In the genomic region with DNA sequence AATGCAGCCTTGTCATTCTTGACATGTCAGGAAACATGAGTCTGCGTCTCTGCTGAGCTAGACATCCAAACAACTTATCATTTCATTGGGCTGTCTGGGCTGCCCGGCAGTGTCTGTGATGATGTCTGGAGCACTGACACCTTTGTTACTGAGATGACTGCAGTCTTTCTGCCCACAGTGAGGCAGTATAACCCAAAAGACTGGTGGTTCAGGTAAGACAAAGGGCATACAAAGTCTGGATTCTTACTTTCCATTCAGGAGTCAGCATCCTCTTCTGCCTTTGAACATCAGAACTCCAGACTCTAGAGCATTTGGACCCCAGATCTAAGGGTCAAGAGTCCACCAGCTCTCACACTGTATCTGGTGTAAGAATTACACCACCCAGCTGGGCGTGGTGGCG, we compare ENCODE assay signal across 13 mouse cellular contexts. TPM values are rescaled to one million over a fixed set of nuclear protein-coding genes. Genes with fewer than 3 reads are reported as not detected.
A peak's percentile ranks its signal among the peaks of the same experiment; 100 is the strongest.
DNase-seq lines count a peak whose midpoint lies in the region; ATAC-seq and TF ChIP-seq lines count a peak whose summit lies in the region.
"Had no signal": no experiment of that assay in that cellular context is flagged by ENCODE, and none has a peak within 500 bp of the region (broad histone marks: within the 10 kb centered on the region; RNA-seq: fewer than 3 reads in every experiment).

No protein-coding gene starts in this region.

- no peak overlapping the region for H3K4me2 ChIP-seq in kidney, postnatal 0 days (ENCODE audit: low read length)
- H3K4me2 ChIP-seq in hindbrain, embryonic 14.5 days (replicated peaks): no peak overlapping the region

- TF ChIP-seq CTCF in kidney, postnatal 0 days (IDR thresholded peaks at IDR 0.05; ENCODE audit: low read depth): peak; percentile 54

- no peak overlapping the region for H3K9ac ChIP-seq in kidney, postnatal 0 days (ENCODE audit: low read depth, low read length)
- H3K9ac ChIP-seq in hindbrain, embryonic 14.5 days: no peak overlapping the region

- no peak for ATAC-seq in kidney, postnatal 0 days (replicated peaks; ENCODE audit: low FRiP score, low read depth)
- ATAC-seq in neutrophil, adult 5-6 weeks (ENCODE audit: extremely low read depth, insufficient number of reproducible peaks, low FRiP score, poor library complexity, severe bottlenecking): 0 out of 2 replicates have a peak, but pooled peaks have one; percentile 13
- ATAC-seq in hindbrain, embryonic 14.5 days (ENCODE audit: low FRiP score): no peak

- intact Hi-C loops in left cerebral cortex, postnatal 36 days (cut with DNase I): no loop called here

- no peak overlapping the region for H3K4me3 ChIP-seq in kidney, postnatal 0 days (replicated peaks; ENCODE audit: low read depth, low read length)
- no peak overlapping the region for H3K4me3 ChIP-seq in hindbrain, embryonic 14.5 days (replicated peaks; ENCODE audit: low read length)

- no peaks in the 10 kb centered on the region for H3K4me1 ChIP-seq in kidney, postnatal 0 days (replicated peaks; ENCODE audit: insufficient read depth, low read length)
- no peaks in the 10 kb centered on the region for H3K4me1 ChIP-seq in hindbrain, embryonic 14.5 days (replicated peaks; ENCODE audit: control insufficient read depth, insufficient read depth, low read length)

- WGBS in kidney, postnatal 0 days: 78% methylated on average over 4 of the region's 4 CpGs
- WGBS in hindbrain, embryonic 14.5 days: 87% methylated on average over 4 of the region's 4 CpGs

- no peaks in the 10 kb centered on the region for H3K27me3 ChIP-seq in kidney, postnatal 0 days (ENCODE audit: insufficient read depth, low read length)
- H3K27me3 ChIP-seq in hindbrain, embryonic 14.5 days (ENCODE audit: control insufficient read depth, insufficient read depth, low read length): no peaks in the 10 kb centered on the region

- no peaks in the 10 kb centered on the region for H3K36me3 ChIP-seq in kidney, postnatal 0 days (ENCODE audit: insufficient read depth, low read length)
- H3K36me3 ChIP-seq in hindbrain, embryonic 14.5 days (replicated peaks; ENCODE audit: control insufficient read depth, insufficient read depth): peaks cover 7% of the 10 kb centered on the region; the same call in 1 of the 2 replicates

- no peaks in the 10 kb centered on the region for H3K9me3 ChIP-seq in kidney, postnatal 0 days (replicated peaks; ENCODE audit: low read length)
- H3K9me3 ChIP-seq in hindbrain, embryonic 14.5 days (ENCODE audit: control insufficient read depth, low read length): no peaks in the 10 kb centered on the region

- DNase-seq in kidney, postnatal 0 days (ENCODE audit: low spot score): peak; percentile 3
- DNase-seq in kidney, adult 18-20 months: no peak
- DNase-seq in CD4-positive, CD25-positive, alpha-beta regulatory T cell, adult 2 months (ENCODE audit: low read depth, low spot score): peak; percentile 72
- peak; percentile 15 for DNase-seq in ZHBTc4 (ENCODE audit: low read depth, low spot score)
- no peak for DNase-seq in left cerebral cortex, postnatal 36 days (ENCODE audit: low spot score in 2 of 2)
- no peak for DNase-seq in urinary bladder, adult 2 months (ENCODE audit: low spot score)
- DNase-seq in hindbrain, embryonic 14.5 days (ENCODE audit: low spot score): no peak
- DNase-seq: gastrocnemius, postnatal 36 days; spleen, adult 18-20 months had no signal

- H3K27ac ChIP-seq in kidney, postnatal 0 days: no peak overlapping the region
- H3K27ac ChIP-seq in hindbrain, embryonic 14.5 days: no peak overlapping the region

RNA-seq across cellular contexts. Expression of a gene that starts 27.5 kb away (rescaled TPM):
- 16.6 and 18.2 TPM in 2 replicates for polyA plus RNA-seq in kidney, postnatal 0 days (2015; fragmentation: Nextera tagmentation; extraction: Ambion mirVana)
- total RNA-seq in neutrophil, adult 5-6 weeks (2017): 0.74 and 1.6 TPM in 2 replicates
- 10 to 100 TPM; 15.4 to 23.8 TPM for total RNA-seq in left cerebral cortex, postnatal 36 days (2021)
- polyA plus RNA-seq in urinary bladder, adult 2 months (2012; rRNA removed): 12.5 and 16.4 TPM in 2 replicates
- polyA plus RNA-seq in hindbrain, embryonic 14.5 days (2014; fragmentation: Nextera tagmentation; extraction: Ambion mirVana): 17.9 and 18.3 TPM in 2 replicates

RNA-seq across cellular contexts. Expression of a gene that starts 39.8 kb away (rescaled TPM):
- polyA plus RNA-seq in kidney, postnatal 0 days (2015; fragmentation: Nextera tagmentation; extraction: Ambion mirVana): not detected in 2 replicates
- total RNA-seq in neutrophil, adult 5-6 weeks (2017): not detected in 2 replicates
- not detected for total RNA-seq in left cerebral cortex, postnatal 36 days (2021)
- not detected in 2 replicates for polyA plus RNA-seq in urinary bladder, adult 2 months (2012; rRNA removed)
- polyA plus RNA-seq in hindbrain, embryonic 14.5 days (2014; fragmentation: Nextera tagmentation; extraction: Ambion mirVana): not detected in 2 replicates
- total RNA-seq: gastrocnemius, postnatal 36 days; layer of hippocampus, postnatal 25 days had no signal
- polyA plus RNA-seq: hindbrain, embryonic 11.5 days; lung, embryonic 16.5 days had no signal

RNA-seq across cellular contexts. Expression of a gene that starts 45.6 kb away (rescaled TPM):
- polyA plus RNA-seq in kidney, postnatal 0 days (2015; fragmentation: Nextera tagmentation; extraction: Ambion mirVana): 13.9 and 14.0 TPM in 2 replicates
- 101 and 115 TPM in 2 replicates for total RNA-seq in neutrophil, adult 5-6 weeks (2017)
- 10 to 100 TPM; 48.8 to 70.1 TPM for total RNA-seq in left cerebral cortex, postnatal 36 days (2021)
- polyA plus RNA-seq in urinary bladder, adult 2 months (2012; rRNA removed): 21.5 and 34.7 TPM in 2 replicates
- polyA plus RNA-seq in hindbrain, embryonic 14.5 days (2014; fragmentation: Nextera tagmentation; extraction: Ambion mirVana): 17.2 and 19.1 TPM in 2 replicates

Comparison
In these comparisons a context has a peak if more than half of its experiments do, and no peak if none do; other contexts are left out.
1. DNase-seq: peak in kidney, postnatal 0 days (single experiment), CD4-positive, CD25-positive, alpha-beta regulatory T cell, adult 2 months (single experiment) and ZHBTc4 (single experiment); none in kidney, adult 18-20 months (single experiment), left cerebral cortex, postnatal 36 days (0 of 2), urinary bladder, adult 2 months (single experiment) and hindbrain, embryonic 14.5 days (single experiment).